Mouse (Mus musculus) heart, postnatal 0 days (tissue): ENCODE data around the gene Eprs.

Experiments used
- CTCF ChIP-seq: IDR thresholded peaks from 2 replicates; pipeline ENCODE4 v1.5.1; 2016; ENCODE audit warnings: antibody characterized with exemption, control low read depth, low read depth
- EP300 ChIP-seq: IDR thresholded peaks from 2 replicates; pipeline ENCODE4 v1.6.1; 2016; ENCODE audit warnings: antibody characterized with exemption, low read depth

GRCm38 (mm10) chr1:185350611-185351010 is 12.2 kb upstream of the Eprs start:
- TF ChIP-seq CTCF: no peak
- no peak for TF ChIP-seq EP300
